Mouse (Mus musculus) cortical plate, adult 2 months (tissue): ENCODE results near the gene Vmn1r26.

Experiments
- CTCF ChIP-seq: fragments of 200-500 bp; IDR thresholded peaks from 2 replicates; pipeline ENCODE4 v1.5.1; 2011; ENCODE audit warnings: mild to moderate bottlenecking, control low read depth, low read length; ENCODE audit not compliant: insufficient read depth; ENCODE audit errors: extremely low read depth
- POLR2A ChIP-seq: fragments of 200-500 bp; IDR thresholded peaks from 2 replicates; pipeline ENCODE4 v1.6.1; 2011; ENCODE audit warnings: mild to moderate bottlenecking, low read length, control low read depth; ENCODE audit not compliant: insufficient read depth; ENCODE audit errors: extremely low read depth

GRCm38 (mm10) chr6:57980710-57981109 is 34.2 kb downstream of the Vmn1r26 start, which contains the start of gene Vmn1r25:
- no peak for TF ChIP-seq POLR2A
- no peak for TF ChIP-seq CTCF
